Mouse (Mus musculus): Measurements from ENCODE around the gene Rab29. TPM values are rescaled to one million over a fixed set of nuclear protein-coding genes. Genes with fewer than 3 reads are reported as not detected.
A peak's percentile ranks its signal among the peaks of the same experiment; 100 is the strongest.
"Not testable (repeated sequence)": the region's sequence is repeated elsewhere in the genome, so short reads cannot be mapped to it uniquely, and the experiment has no call there.

The Rab29 gene
- 10 to 100 TPM; 11.7 to 13.9 TPM for total RNA-seq (2021)

DNA sequence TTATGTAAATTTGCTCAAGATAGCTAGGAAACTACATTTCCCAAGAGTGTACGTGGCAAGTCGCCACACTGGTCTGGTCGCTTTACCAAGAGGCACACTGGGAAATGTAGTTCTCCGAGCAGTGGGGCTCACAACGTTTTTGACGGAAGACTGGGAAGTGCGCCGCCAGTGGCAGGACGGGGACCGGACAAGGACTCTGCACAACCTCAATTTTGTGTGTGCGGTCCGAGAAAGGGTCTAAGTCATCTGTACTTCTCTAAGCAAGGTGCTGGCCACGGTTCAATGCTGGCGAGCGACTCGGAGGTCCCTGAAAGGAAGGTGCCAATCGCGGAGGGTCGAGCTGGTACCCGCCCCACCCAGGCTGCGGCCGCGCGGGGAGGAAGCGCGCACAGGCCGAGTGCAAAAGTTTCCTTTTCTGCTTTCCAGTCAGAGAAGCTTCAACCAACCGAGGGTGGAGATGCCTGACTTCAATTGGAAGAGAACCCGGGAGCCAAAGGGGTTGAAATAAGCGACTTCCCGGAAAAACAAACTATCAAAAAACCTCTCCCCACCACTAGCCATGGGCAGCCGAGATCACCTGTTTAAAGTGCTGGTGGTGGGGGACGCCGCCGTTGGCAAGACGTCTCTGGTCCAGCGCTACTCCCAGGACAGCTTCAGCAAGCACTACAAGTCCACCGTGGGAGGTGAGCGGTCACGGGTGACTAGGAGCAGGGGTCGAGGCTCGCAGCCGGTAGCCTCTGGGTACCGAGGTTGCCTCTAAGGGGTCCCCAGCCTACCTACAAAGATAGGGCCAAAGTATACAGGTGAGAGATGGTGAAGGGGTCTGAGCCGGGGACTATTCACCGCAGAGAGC, at the start of gene Rab29:
Gene Rab29, plus strand, starts transcription at position 132 of the 853 bp plus-strand sequence.
- intact Hi-C loops (cut with DNase I) = loop anchor here (2.0 kb wide), 2 partner anchors 39 to 43 kb away; partner anchors contain the start of gene Nucks1
- DNase-seq = peak; percentile 91 to 92

DNA sequence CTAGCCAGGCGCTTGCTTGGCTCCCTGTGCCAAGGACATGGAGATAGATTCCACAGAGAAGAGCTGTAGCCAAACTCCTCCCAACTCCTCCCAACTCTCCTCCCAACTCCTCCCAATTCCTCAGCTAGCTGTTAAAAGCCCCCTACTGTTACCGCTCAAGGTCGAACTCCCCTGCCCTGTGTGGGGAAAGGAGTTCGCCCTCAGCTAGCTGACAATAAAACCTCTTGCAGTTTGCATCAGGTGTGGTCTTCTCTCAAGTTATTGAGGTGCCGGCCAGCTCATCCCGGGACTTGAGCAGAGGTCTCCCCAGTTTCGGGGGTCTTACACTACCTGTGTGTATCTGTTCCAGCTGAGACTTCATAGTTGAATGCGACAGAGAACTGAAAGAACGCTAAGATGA, 46.7 kb upstream of the Rab29 start:
- intact Hi-C loops (cut with DNase I); DNase-seq: not testable (repeated sequence)

DNA sequence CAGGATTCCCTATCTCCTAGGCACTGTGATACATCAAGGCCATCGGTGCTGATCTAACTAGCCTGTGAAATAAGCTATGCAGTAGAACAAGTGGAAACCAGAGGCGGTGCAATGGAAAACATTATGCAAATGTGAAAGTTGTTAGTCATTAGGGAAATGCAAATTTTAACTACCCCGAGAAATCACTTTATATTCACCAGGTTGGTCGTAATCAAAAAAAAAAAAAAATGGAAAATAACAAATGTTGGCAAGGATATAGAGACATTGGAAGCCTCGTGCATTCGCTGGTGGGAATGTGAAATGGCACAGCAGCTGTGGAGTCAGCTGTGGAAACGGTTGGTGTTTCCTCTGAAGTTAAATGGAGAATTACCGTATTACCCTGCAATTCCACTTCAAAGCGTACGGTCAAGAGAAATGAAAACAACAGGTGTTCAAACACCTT, 46.1 kb upstream of the Rab29 start:
- intact Hi-C loops (cut with DNase I) = no loop called here
- DNase-seq = no peak

DNA sequence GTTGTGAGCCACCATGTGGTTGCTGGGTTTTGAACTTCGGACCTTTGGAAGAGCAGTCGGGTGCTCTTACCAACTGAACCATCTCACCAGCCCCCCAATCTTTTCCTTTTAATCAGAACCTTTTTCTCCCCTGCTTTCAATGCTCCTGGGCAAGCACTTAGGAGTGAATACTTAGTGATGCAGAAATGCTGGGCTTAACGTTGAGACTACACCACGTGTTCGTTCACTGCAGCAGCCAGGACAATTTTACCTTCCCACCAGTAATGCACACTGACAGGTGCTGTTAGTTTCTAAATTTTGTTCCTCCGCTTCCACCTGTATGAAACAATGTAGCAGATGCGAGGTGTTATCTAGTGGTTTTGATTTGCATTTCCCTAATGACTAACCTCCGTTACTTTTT, 44.7 kb upstream of the Rab29 start:
- no peak for DNase-seq
- intact Hi-C loops (cut with DNase I) = no loop called here

DNA sequence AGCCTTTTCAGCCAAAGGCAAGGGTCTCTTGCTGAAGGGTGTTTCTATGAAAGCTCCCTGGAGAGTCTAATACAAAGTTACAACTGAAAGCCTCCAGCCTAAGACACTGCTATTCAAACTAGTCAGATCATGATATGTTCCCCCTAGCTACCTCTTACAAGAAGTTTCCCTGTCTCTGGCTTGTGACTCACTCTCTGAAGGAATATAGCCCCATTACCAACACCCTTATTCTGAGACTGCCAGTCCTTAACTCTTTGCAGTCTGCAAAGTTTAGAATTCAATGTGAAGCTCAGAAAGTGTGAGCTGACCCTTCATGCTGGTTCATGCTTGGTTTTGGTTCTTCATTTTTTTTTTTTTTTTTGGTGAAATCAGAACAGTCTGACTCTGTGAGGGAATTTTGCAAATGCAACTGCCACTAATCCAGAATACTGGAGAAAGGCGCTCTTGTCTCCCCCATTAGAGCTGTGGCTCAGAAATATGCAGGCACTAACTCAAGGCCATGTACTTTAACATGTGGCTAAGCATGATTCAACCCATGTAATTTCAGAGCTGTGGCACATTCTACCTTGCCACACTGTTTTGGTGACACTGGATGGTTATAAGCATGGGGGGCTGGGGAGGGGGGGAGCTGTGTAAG, 44.0 kb upstream of the Rab29 start:
- intact Hi-C loops (cut with DNase I) = no loop called here
- no peak for DNase-seq

DNA sequence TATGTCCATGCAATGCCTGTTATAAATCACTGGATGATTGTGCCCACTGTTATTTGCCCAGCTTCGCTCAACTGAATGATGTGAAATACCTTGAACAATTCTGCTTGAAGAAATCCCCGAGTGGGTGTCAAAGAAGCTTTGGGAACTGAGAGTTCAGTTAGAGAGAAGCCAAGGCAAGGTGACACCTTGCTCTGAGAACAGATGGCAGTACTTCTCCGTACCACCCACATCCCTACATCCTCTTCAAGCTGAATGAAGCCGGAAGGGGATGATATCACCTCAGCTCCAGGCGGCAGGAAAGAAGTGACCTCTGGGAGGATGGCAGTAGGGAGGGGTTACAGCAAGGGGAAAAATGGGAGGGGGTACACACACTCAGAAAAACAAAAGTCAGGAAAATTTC, 43.5 kb upstream of the Rab29 start:
- intact Hi-C loops (cut with DNase I) = no loop called here

DNA sequence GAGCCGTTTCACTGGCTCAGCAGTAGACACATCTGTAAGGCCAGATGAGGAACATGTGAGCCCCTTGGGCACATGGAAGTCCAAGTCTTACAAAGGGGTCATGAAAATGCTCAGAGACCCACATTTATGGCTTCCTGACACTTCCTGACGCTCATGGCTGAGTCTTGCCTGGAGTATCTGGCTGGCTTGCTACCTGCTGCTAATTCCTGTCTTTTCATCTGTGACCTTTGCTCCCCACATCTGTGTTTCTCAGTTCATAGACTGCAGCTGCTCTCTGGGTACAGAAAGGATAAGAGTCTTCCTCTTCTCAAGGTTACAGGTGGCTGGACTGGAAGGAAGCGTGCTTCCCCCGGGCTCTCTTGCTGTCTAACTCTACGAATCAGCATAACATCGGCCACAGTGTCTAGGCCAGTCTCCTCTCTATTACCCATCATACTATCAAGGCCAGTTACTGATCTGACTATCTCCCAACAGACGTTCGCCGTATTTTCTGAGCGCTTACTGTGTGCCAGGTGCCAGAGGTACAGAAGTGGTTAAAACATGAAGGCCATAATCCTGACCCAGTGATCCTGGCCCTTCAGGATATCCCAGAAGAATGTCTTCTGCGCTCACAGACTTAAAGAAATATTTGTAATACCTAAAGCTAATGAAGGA, 42.4 kb upstream of the Rab29 start:
- no peak for DNase-seq
- intact Hi-C loops (cut with DNase I) = no loop called here

More for the DNA sequence above, 43.5 kb upstream of the Rab29 start:
- no peak for DNase-seq

DNA sequence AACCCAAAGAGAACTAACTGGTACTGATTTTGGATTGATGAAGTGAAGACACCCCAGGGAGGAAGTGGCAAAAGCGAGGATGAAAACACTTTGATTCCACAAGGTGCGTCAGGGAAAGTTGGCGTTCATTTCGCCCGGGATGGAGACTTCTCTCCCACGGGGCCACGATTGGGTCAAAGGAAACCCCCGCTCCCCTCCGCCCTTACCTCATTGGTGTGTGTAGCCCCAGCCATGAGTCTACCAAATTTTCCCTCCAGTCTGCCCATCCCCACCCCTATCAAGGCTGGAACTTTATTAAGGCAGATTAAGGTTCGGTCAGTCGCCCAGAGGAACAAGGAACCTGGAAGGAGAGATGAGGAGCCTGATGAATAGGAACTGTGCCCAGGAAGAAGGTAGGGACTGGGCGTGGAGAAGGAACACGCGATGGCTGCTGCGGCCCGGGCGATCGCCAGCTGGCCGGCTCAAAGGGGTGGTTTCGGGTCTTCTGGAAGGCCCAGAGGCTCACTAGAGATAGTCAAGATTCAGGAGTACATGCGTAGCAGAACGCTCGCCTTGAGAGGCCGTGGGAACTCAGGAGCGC, 39.7 kb upstream of the Rab29 start, which contains the start of gene Slc41a1:
Gene Slc41a1, plus strand, starts transcription at position 287 of the 580 bp plus-strand sequence.
- DNase-seq = peak in 1 of 2 experiments; percentile 12
- intact Hi-C loops (cut with DNase I) = no loop called here

DNA sequence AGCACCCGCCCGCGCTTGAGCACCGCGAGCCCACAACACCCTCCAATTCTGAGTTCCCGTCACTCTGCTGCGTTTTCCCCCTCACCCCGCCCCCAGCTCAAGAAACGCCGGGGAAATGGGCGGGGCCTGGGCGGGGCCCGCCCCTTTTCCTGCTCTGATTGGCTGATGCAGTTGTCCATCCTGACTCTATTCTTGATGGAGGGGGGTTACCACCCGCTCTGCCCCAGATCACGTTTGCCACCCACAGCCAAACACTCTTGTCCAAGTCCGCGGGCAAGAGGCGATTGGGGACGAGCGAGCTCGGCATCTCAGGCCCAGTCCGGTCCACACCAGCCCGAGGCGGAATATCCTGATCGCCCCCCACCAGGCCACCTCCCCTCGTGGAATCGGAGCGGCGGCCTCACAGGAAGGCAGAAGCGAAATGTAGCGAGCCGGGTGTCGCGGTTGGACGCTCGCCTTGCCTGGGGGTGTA, 39.2 kb upstream of the Rab29 start:
- intact Hi-C loops (cut with DNase I) = loop anchor here (2.0 kb wide), 2 partner anchors 39 to 83 kb away; partner anchors contain the start of genes Nucks1 and Rab29
- peak; percentile 91 to 96 for DNase-seq

DNA sequence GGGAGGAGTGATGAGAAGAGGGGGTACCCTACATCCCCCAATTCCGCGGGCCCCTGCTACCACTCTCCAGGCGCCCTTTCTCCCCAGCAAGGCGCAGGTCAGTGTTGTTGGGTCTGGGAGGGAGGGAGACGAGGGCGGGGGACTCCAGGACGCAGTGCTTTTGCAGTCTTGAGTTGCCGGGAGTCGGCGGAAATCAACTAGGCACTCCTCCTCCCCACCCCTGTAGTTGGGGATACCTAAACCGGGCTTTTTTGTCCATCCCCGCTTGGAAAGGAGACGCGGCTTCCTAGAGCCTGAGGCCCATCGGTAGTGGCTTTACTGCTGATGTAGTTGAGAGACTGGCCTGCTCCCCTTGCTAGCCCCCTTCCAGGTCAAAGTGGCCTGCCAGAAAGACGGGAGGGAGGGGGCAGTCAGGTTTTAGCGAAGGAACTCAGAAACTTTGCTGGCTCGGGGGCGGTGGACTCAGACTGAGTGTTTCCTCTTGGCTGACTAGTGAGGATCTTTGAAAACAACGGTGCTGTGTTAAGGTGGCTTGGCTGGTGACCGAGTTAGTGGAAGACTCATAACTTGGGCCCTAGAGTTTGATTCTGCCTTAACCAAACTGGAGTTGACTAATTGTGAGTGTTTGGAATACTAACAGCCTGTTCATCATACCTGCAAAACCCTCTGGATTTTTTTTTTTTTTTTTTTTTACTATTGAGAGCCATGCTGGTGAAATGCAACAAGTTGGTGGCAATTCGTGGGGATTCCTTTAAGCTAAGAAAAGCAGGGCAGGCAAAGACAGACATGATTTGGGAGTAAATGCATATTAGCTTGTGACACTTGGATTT, 38.5 kb upstream of the Rab29 start:
- peak in 1 of 2 experiments; percentile 53 for DNase-seq
- intact Hi-C loops (cut with DNase I) = loop anchor here (2.0 kb wide), 2 partner anchors 38 to 82 kb away; partner anchors contain the start of genes Nucks1 and Rab29

DNA sequence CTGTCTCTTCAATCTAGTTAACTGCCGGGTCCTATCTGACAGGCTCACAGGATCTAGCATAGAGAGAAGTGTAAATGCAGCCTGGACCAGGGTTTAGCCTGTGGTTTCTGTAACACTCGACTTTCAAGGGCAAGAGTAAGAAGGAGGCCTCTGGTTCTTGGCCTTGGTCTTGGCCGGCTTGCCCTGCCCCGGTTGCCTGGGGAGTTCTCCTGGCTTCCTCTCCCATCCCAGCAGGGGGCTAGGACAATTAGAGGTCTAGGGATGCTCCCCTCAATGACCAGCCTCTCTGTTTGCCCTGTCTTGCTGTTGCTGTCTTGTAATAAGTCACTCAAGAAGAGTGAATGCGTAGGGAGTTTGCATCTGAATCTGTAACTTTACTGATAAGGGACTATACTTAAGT, 37.7 kb upstream of the Rab29 start:
- DNase-seq = no peak
- intact Hi-C loops (cut with DNase I) = loop anchor here (2.0 kb wide), 2 partner anchors 38 to 82 kb away; partner anchors contain the start of genes Nucks1 and Rab29

DNA sequence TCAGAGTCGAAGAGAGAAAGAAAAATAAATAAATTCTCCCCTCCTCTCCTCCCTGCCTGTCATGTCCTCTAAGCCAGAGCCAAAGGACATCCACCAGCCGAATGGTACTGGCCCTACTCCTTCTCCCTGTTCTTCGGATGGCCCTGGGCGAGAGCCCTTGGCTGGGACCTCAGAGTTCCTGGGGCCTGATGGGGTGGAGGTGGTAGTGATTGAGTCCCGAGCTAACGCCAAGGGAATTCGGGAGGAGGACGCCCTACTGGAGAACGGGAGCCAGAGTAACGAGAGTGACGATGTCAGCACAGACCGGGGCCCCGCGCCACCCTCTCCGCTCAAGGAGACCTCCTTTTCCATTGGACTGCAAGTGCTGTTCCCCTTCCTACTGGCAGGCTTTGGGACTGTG, 36.5 kb upstream of the Rab29 start:
- DNase-seq = peak; percentile 28 to 31
- intact Hi-C loops (cut with DNase I) = no loop called here

DNA sequence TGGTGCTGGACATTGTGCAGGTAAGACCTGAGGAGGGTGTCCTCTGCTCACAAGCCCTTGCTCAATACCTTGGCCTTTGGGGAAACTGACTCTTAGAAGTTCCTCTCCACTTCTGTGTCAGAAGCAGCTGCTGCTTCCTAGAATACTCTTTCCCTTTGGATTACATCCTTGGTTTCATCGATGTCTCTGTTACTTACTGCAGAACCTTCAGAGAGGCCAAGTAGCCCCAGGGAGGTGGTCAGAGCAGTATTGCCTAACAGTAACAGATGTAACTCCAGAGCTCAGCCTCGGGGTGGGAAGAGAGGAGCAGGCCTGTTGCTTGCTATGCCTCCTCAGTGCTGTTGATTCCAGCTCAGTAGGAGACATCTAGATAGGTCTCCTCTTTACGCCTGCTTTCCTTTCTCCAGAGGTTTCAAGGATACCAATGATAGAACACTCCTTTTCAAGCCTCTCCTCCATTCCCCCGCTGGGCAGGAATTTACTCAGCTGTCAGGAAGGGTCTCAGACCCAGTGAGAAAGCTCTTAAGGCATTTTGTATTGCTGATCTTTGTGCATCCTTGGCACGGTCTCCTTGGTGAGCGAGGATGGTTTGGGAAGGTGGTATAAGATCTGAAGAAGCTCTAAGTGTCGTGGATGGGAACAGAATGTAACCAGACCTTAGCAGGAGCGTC, 35.9 kb upstream of the Rab29 start:
- intact Hi-C loops (cut with DNase I) = no loop called here
- no peak for DNase-seq

DNA sequence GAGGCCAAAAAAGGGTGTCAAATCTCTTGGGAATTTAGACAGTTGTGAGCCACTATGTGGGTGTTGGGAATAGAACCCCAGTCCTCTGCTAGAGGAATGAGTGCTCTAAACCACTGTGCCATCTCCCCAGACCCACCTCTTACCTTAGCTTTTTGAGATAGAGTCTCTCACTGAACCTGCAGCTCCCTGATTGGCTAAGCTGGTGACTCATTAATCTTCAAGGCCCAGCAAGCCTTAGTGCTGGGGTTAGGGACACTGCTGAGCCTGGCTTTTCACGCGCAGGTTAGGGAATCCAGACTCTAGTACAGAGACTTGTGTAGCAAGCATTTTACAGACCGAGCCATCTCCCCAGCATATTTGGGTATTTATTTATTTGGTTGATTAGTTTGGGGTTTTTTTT, 30.0 kb upstream of the Rab29 start:
- intact Hi-C loops (cut with DNase I) = no loop called here
- DNase-seq = no peak

DNA sequence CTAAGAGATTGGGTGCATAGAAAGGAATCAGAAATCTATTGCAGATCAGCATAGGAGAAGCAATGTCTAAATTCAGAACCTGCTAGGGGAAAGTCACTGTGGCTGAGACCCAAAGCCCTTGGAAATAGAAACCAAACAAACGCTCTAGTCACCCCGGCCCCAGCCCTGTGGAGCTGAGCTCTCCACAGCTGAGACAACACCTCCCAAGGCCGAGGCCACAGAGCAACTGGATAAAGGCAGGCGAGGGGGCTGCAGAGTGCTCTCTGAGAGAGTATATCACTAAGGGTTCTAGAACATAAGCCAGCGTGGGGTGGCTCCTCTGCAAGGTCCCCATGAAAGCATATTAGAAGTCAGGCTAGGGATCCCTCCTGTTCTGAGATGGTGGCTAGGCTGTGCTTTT, 28.5 kb upstream of the Rab29 start:
- no peak for DNase-seq
- intact Hi-C loops (cut with DNase I) = no loop called here

DNA sequence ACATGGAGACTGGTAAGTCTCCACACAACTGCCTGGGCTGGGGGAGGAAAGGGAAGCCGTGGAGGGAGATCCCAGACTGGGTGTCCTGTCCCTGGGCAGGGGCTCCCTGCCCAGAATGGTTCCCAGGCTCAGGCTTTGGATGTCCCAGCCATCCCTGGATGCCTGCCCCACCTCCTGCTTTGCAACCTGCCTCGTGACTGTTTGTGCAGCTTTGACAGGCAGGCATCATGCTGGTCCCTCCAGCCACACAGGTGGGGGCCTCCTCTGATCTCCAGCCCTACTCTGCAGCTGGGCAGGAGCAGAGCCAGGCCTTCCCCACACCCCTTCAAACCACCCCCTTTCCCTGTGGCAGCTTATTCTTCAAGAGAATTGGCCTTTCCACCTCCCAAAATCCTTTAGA, 27.7 kb upstream of the Rab29 start:
- intact Hi-C loops (cut with DNase I) = no loop called here
- DNase-seq = peak; percentile 33 to 38

DNA sequence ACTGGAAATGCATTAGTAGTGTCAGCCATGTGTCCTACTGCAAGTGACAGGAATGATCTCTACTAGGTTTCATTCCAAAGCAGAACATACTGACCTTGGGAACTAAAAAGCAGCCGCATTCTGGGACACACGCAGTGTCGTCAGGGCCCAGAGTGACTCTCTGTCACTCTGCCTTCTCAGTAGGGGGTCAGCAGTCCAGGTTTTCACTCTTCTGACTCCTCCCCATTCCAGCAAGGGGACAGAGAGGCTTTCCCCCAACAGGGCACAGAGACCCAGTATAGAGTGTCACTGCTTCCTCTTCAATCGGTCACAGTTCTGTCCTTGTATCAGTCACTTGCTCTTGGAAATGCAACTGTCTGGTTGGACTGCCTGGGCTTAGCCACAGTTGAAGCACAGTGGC, 24.8 kb upstream of the Rab29 start:
- no peak for DNase-seq
- intact Hi-C loops (cut with DNase I) = loop anchor here (10.0 kb wide), 1 partner anchor 227 kb away; no protein-coding TSS in a partner anchor

DNA sequence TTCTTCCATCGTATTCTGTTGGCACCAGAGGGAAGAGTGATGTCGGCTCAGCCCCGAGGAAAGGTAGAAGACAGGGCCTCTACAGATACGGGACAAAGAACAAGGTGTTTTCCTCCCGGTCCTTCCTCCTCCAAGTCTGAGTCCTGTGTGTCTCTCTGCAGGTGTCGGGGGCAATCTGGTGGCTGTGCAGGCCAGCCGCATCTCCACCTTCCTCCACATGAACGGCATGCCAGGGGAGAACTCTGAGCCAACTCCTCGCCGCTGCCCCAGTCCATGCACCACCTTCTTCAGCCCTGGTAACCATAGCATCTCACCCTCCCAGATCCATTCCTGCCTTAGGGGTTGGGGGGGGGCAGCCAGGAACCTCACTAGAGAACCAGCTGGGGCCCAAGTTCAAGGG, 23.3 kb upstream of the Rab29 start:
- intact Hi-C loops (cut with DNase I) = loop anchor here (10.0 kb wide), 1 partner anchor 229 kb away; no protein-coding TSS in a partner anchor
- no peak for DNase-seq

DNA sequence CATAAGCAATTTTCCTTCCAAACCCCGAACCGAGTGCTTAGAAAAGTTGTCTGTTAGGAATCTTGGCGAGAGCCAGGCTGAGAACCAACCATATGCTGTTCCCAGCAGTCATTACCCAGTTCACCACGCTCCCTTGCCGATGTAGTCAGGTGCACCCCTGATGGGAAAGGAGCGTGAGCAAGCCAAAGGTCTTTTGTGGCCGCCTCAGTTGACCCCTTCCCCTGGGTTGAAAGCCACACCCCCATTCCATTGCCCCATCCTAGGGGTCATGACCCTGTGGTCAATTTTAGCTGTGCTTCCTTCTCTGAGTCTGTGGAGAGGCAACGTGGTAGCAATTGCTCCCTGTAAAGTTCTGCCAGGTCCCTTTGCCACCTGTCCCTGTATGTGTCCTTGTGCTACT, 22.1 kb upstream of the Rab29 start:
- intact Hi-C loops (cut with DNase I) = loop anchor here (10.0 kb wide), 1 partner anchor 230 kb away; no protein-coding TSS in a partner anchor
- no peak for DNase-seq

All from heart, postnatal 36 days (tissue).